Mouse (Mus musculus) right cerebral cortex, postnatal 10 days (tissue): ENCODE data around the gene Il21r.

Source experiments
- DNase-seq, 2 experiments: peaks; one replicate each; pipeline ENCODE4 v3.0.0; 2021; ENCODE audit warnings: low spot score in 2 of 2

The Il21r gene

DNA sequence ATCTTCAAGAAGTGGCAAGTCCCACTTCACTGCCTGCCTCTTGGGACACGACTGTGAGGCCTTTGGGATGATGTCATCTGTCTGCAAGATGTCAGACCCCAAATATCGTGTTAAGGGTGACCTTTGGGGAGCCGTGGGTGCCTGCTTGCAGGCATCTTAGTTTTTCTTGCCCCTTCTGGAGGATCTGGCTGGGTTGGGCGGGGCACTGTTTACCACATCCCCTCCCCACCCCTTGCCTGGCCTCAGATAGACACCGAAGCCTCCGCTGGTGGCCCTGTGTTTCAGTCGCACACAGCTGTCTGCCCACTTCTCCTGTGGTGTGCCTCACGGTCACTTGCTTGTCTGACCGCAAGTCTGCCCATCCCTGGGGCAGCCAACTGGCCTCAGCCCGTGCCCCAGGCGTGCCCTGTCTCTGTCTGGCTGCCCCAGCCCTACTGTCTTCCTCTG is at the start of gene Il21r:
TSS of gene Il21r (plus strand) at position 245 of the 447 bp plus-strand sequence.
- DNase-seq: peak; percentile 52 to 65

DNA sequence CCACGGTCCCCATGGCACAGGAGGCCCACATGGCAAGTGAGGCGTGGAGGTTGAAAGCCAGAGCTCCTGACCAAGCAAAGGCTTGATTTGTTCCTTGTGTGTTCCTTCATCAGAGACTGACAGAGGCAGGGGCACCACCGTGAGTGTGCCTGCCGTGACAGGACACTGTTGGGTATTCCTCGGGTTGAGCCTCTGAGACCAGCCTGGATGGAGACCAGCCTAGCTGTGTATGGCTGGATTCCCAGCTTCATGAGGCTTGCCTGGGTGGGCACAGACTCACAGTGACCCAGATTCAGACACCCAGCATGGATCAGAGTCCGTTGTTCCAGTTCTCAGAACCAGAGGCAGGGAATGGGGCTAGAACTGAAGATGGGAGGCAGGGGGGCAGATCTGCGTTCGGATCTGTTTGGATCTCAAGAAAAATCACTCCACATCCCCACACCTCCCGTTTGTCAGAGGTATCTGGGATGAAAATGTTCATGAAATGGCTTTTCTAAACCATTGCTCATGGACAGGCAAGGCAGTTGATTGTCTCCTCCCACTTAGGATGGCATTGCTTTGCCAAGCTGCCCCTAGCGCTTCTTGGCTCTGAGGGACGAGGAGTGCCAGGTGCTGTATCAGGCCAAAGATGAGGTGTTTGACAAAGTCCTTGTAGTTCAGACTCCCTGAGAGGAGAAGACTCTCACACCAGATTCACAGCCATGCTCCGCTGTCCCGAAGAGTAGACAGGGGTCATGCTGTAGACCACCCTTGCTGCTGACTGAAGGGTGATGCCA is 49.4 kb upstream of the Il21r start:
- DNase-seq: no peak

DNA sequence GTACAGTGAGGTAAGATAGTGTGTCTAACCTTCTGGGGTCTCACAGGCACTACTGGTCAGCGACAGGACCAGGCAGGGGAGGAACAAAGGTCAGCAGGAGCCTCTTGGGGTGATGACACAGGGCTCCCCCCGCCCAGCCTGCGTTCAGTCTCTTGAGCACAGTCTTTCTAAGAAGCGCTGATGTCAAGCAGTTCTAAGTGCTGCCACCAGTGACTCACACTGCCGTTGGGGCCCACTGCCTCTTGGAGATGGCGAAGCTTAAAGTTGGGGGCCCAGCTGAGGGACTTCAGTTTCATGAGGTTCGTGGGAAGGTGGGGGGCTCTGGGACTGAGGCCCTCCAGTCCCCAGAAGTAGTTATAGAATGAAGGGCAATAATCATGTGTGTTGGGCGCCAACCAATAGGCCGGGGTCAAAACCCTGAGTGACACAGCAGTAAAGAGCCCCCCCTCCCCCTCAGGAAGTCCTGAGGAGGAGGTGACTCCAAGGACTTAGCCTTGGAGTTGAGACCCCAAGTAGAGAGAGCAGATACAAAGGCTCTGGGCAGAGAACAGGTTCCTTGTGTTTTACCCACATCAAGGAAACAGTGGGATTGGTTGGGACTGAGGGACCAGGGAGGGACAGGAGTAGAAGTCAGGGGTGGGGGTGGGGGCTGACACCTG is 48.6 kb upstream of the Il21r start:
- DNase-seq: no peak

DNA sequence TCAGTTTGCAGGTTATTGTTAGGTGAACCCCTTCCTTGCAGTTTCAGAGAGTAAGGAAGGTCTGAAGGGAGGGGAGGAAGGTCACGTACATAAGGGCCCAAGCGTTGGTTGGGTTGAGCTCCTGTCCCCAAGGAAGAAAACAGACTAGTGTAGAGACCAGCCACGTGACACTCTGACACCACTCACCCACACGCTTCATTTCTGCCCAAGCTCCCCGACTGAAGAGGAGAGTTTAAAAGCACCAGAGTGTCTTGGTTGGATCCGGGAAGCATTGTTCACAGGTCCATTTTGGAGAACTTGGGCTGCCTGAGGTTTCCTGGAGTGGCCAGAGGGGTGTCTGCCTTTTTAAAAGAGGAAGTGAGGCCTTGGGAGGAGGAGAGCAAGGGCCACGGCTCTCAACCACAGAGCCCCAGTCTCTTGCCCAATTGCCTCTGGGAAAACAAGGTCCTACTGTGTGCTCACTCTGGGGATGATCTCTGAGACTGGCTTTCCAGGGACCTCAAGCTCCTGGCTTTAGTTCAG is 47.8 kb upstream of the Il21r start:
- no peak for DNase-seq

DNA sequence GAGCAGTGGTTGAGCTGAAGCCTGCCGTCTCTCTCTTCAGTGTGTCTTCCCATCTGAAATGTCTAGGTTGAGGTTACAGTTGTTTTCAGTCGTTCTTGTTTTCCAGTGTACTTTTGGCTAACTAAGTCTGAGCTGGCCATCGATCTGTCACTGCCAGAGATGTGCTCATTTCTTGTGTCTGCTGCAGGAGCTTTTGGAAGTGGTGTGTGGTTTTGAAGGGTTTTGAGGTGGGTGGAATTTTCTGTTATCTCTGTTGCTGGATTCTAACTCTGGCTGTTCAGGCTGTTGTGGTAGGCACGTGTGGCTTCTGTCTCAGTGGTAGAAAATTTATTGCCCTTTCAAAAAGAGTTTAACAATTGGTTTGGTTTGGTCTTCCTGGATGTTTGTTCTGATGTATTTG is 47.1 kb upstream of the Il21r start:
- no peak for DNase-seq

DNA sequence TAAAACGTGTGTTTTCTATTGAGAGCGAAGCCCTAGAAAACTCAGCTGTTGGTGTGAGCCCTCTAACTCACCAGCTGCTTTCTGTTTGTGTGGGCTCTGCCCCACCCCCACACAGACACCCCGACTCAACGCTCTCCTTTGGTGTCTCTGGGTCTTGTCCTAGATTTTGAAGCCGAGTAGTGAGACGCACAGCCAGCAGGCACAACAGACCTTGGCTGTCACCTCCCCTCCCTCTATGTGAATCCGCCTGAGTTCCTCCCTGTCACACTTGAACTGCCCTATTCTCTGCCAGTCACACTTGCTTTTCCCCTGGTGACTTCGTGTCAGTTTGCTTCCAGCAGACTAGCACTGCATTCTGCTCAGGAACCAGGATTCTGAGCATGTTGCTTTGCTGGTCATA is 46.4 kb upstream of the Il21r start:
- DNase-seq: no peak

DNA sequence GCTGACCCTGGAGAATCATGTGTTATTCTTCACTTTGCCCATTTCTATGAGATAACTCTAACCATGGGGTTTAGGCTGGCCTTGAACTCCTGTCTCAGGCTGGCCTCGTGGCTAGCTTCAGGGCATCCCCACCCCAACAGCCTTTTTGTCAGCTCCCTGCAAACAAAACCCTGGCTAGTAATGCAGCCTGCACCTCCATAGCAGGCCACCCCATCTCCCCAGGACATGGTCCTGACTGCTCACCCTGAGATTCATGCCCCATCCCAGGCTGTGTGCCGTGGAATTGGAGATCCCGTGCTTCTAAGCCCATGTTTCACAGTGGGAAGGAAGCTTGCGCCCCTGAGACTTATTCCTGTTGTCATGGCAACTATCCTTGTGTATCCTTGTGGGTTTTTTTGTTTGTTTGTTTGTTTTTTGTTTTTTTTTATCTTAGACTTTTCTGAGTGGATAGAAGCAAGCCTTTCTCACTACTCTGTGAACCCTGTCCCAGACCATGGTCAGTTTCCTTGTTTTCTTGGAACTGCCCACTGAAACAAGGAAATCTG is 44.8 kb upstream of the Il21r start:
- DNase-seq: no peak

DNA sequence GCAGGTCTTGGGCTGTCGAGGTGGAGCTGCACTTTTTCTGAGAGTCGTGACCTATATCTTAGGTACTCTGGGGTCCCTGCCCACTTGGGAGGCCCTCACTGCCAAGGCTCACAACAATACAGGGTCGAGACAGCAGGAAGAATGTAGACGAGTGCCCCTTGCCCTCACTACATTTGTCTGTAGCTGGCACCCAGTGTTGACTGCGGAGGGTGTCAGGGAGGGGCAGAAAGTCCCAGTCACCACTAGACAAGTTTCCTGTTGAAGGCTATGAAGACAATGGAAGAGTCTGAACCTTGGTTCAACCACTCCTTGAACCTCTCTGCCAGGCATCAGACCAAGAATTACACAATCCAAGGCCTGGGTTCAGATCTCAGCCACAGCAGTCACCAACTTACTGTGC is 44.2 kb upstream of the Il21r start:
- DNase-seq: no peak

DNA sequence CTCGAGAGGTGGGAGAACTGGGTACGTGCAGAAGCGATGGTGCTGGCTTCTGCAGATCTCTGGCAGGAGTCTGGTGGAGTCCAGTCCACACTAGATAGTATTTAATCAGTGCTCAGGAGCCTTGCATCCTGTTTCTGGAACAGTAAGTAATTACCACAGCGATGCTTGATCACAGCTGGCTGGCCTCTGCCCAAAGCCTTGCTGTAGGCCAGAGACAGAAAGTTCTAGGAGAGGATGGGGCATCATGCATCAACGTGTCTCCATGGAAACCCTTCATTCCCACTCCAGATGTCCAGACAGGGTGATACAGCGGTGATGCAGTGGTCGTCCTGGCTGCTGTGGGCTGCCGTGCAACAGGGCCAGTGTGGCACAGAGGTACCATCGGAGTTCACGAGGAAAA is 43.7 kb upstream of the Il21r start:
- no peak for DNase-seq

DNA sequence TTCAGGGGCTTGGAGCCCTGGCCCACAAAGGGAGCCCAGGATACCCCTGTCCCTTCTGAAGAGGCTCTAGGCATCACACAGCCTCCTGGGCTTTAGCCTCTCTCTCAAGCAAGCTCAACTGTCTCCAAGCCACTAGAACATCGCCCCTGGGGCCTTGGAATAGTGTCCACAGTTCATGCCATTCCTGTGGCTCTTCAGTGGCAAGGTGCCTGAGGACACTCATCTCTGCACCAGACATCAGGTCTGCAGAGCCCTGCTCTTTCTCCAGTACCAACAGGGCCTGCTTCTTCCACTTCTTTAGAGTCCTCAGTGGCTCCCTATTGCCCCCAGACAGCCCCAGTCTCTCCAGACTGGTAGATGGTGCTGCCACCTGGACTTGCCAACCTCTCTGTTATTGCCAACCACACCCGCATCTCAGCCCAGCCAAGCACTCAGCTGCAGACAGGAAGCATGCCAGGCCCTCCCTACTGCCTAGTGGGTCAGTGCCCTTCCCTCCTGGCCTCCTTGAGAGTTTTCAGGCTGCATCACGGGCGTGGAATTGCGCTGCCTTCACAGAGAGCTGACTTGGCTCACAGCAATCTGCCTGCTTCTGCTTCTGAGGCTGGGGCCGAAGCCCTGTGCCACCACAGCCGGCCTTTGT is 43.0 kb upstream of the Il21r start:
- DNase-seq: peak; percentile 50 to 57

DNA sequence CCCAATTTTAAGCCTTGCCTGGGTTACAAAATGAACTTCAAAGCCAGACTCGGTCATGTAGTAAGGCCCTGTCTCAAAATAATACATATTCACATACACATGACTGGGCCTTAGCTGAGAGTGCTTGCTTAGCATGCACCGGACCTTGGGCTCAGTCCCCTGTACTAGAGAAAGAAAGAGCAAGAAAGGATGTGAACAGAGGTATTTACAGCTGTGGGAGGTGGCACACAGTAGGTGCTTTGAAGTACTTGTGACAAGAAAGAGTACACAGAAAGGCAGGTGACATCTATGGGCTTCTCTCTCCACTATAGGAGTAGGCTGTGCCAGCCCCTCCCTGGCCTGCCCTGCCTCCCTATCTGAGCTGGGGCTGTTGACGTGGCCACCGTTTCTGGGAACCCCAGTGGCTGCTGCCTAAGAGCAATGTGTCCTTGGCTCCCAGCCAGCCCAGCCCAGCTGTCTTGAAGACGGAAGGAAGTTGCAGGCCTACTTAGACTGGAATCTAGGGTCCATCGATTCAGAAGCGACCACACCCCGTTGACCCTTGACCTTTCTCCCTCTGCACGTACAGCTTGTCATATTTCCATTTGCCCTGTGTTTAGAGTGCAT is 42.0 kb upstream of the Il21r start:
- peak; percentile 75 to 78 for DNase-seq

DNA sequence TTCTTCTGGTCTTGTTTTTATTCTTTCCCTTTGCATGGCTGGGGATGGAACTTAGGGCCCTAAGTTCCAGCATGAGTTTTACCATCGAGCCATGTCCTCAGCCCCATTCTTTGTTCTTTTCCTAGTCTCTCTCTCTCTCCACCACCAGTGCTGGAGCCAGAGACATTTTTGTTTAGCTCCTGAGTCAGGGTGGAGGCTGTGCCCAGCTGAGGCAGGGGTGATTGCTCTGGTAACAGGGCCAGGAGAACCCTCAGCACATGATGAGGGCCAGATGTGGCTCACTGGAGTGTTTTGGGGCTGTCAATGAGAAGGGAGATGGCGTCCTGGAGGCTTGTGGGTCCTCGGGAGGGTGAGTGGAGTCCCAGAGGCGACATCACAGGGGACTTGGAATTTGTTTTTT is 40.8 kb upstream of the Il21r start:
- DNase-seq: no peak

DNA sequence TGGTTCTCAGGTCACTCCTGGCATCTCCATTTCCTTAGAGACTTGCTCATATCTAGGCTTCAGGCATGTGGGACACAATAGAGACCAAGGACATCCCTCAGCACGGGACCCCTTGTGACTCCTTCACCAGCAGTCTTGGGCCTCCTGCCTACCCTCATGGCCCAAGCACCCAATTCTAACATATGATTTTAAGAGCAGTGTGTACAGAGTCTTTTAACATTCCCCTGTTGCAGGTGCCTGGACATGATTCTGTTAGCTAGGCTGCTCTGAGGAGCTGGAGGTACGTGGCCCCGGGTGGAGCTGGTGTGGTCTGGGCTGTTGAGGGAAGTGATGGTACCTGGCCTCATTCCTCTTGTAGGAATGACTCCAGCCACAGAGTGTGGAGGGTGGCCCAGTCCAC is 40.1 kb upstream of the Il21r start:
- DNase-seq: no peak

DNA sequence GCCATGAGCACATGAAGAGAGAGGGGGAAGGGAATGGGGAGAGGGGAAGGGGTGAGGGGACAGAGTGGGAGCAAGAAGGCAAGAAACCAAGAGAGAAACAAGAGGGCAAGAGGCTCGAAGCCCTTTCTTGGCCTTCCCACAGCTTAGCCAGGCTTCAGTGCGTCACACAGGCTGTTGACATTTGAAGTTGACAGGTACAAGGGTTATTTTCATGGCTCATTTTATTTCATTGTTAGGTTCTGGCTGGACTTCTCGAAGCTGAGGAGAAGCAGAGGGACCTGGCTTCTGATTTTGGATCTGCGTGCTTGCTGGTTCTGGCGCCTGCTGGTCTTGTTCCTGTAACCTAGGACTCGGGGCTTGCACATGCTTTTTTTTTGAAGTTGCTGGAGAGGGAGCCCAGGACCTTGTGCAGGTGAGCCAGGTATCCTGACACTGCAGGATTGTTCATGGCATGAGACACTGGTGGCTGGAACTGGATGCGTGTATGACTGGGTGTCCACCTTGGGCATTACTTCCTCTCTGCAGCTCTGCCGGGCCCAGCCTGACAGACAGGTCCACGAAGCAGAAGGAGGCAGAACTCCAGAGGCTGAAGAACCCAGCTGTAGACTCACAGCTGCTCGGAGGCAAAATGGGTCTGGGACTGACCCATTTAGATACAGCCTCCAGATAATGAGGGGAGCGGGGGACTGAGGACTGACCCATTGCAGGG is 38.8 kb upstream of the Il21r start:
- DNase-seq: no peak

DNA sequence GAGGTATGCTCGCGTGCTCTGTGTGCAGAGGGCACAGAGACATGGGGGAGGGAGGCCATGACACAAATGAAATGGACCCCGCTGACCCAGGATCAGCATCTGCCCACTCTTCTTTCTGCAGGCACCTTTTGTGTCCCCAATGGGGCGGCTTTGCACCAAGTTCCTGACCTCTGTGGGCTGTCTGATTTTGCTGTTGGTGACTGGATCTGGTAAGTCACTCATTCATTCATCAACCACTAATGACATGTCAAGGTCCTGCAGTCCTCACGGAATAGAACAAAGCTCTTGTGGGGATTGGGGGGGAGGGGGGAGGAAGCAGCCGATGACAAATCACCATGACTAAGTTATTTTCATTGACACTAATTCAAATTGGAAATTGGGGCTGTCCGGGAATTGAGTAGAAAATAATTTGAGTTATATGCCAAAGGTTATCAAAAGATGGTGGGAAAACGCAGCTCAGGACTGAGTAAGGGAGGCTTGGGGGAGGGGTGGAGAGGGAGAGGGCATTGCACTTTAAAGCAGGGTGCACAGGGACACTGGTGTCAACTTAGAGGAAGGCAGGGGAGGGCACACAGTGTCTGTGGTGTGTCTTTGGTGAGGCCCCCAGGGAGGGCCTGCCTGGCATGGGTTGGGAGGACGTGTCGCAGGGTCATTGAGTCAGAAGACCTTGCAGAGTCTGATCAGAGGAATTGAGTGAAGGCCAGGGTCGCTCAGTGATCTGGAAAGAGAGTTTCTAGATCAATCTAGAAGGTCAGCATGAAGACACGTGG is 37.5 kb upstream of the Il21r start:
- DNase-seq: no peak

DNA sequence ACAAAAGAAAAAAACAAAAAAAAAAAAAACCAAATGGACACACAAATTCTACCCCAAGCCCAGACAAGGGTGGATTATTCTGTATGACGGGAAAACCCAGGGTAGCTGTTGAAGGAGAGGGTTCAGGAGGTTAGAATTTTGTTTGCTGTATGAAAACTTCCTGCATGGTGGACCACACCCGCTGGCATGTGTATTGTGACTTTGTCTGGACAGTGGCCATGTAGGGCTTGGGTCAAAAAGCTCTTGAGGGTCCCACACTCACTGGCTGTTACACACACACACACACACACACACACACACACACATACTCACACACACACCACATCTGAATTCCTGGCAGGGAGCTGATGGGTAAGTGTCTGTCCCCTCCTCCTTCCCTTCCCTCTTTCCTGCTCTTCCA is 36.8 kb upstream of the Il21r start:
- DNase-seq: no peak

DNA sequence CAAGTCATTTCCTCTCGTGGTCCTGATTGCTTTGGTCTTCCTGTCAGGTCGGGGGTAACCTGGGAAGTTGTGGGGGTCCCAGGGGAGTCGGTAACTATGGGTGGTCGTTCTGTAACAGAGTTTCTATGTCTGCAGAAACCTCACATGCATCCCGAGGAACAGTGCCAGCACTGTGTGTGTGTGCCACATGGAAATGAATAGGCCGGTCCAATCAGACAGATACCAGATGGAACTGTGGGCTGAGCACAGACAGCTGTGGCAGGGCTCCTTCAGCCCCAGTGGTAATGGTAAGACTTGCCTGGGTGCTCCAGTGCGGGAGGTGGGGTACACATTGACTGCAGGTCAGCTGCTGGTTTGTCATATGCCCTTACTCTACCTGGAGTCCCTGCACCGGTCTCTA is 34.3 kb upstream of the Il21r start:
- DNase-seq: no peak

DNA sequence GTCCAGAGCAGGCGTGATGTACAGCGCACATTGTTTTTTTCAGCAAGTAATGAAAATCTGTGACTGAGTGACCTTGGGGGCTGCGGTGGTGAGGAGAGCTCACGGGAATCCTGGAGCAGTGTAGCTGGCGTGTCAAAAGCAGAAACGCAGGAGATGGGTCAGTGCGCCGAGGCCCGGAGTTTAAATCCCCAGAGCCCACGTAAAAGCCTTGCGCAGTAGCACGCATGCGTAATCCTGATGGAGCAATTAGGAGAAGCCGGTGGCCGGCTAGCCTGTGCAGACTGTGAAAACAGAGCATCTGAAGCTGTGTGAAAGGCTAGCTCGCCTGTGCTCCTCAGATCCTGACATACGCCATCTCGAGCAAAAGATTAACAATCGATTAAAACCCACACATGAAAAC is 31.3 kb upstream of the Il21r start:
- no peak for DNase-seq

DNA sequence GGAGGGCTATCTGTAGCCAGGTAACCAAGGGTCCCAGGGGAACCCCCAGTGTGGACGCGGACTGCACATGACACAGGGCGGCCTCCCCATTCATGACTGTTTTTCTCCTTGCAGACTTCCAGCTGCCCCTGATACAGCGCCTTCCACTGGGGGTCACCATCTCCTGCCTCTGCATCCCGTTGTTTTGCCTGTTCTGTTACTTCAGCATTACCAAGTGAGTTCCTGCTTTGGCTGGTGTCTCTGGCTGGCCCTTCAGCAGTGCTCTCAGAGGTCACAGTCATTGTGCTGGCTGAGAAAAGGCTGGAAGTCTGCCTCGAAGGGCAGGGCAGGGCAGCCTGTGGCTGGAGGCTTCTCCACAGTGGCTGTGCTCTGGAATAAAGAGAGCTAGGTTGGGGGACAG is 30.5 kb upstream of the Il21r start:
- no peak for DNase-seq

DNA sequence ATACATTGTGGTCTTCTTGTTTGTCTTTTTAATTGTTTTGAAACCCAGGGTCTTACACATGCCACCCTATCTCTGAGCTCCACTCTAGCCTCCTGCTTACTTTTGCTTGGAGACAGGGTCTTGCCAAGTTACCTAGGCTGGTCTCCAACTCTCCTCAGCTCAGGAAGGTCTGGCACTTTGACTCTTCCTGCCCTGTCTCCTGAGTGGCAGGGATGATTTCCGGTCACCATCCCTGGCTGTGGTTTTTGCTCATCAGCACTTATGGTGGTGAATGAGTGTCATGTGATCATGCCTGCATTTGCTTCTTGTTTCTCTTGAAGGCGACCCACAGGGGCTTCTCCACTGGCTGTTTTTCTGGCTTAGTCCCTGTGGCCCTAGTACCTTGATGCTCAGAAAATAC is 29.4 kb upstream of the Il21r start:
- no peak for DNase-seq

DNA sequence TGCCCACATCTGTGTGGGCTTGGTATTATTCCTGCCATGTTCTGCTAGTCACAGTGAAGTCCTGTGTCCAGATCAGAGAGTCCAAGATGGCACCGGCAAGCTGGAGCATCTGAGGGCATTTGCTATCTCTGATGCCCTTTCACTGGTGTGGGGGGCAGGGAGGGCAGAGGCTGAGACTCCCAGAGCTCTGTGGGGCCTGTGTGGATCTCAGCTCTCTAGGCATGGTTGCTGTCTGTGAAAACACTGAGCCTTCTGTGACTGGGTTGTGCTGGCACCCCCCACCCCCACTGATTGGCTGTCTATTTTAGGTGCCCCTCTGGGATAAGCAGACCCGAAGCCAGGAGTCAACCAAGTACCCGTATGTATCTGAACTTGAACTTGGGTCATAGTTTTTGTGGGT is 28.4 kb upstream of the Il21r start:
- DNase-seq: no peak
